Mouse (Mus musculus) G1E (cell line): ENCODE measurements around the gene Asb18. TPM values are rescaled to one million over a fixed set of nuclear protein-coding genes. Genes with fewer than 3 reads are reported as not detected.

ENCODE experiments used
- ATAC-seq: 2 replicates; pipeline ENCODE4 v1.8.0; 2016; ENCODE audit warnings: mild to moderate bottlenecking; ENCODE audit not compliant: insufficient number of reproducible peaks, poor library complexity, low FRiP score, severe bottlenecking; ENCODE audit errors: extremely low read depth
- DNase-seq: peaks from one replicate; pipeline ENCODE4 v3.0.0; 2012; ENCODE audit warnings: low spot score
- H3K27me3 ChIP-seq: 2 replicates; pipeline ENCODE4 v1.6.1; 2012; ENCODE audit warnings: mild to moderate bottlenecking, low read length, inconsistent platforms; ENCODE audit not compliant: insufficient read depth
- H3K36me3 ChIP-seq: replicated peaks from 2 replicates; pipeline ENCODE3; 2012; ENCODE audit warnings: mild to moderate bottlenecking, inconsistent platforms
- H3K4me1 ChIP-seq: 2 replicates; pipeline ENCODE4 v1.6.1; 2012; ENCODE audit warnings: low read depth, low read length, inconsistent platforms, mixed read lengths; ENCODE audit not compliant: insufficient read depth
- H3K4me3 ChIP-seq: 2 replicates; pipeline ENCODE4 v1.5.1; 2012; ENCODE audit warnings: low read depth, mild to moderate bottlenecking, inconsistent platforms, low read length, moderate library complexity, mixed read lengths
- H3K9me3 ChIP-seq: replicated peaks from 2 replicates; pipeline ENCODE4 v1.6.1; 2012; ENCODE audit warnings: inconsistent platforms
- CTCF ChIP-seq: IDR thresholded peaks from 2 replicates; pipeline ENCODE4 v1.5.1; 2012; ENCODE audit warnings: low read depth, low read length, inconsistent platforms, mixed read lengths
- GATA1 ChIP-seq: IDR thresholded peaks from 2 replicates; pipeline ENCODE4 v1.6.1; 2012; ENCODE audit warnings: borderline replicate concordance, low read length, inconsistent platforms, mixed read lengths
- GATA2 ChIP-seq: IDR thresholded peaks from 2 replicates; pipeline ENCODE4 v1.6.1; 2012; ENCODE audit warnings: low read depth, low read length, inconsistent platforms, borderline replicate concordance
- POLR2AphosphoS5 ChIP-seq: IDR thresholded peaks from 2 replicates; pipeline ENCODE4 v1.6.1; 2012; ENCODE audit warnings: low read depth, low read length, inconsistent platforms; ENCODE audit not compliant: insufficient replicate concordance
- TAL1 ChIP-seq: conservative IDR thresholded peaks from 2 replicates; pipeline ENCODE4 v1.6.1; 2012; ENCODE audit warnings: low read depth, low read length, inconsistent platforms, mixed read lengths
- polyA plus RNA-seq: library from polyadenylated mRNA; stranded (reverse); fragments of >175 nt; gene quantifications from 2 replicates; pipeline ENCODE4 v1.2.3, GENCODE M21; 2012
- total RNA-seq, 2 experiments: library from RNA; stranded (forward) in 1 of 2; stranded (reverse) in 1 of 2; fragments of 200-1000 nt in 1 of 2; fragments of >200 nt in 1 of 2; fragmentation: Nextera tagmentation in 1 of 2; gene quantifications; 2 replicates each; pipeline ENCODE4 v1.2.3; 2014 to 2017

Asb18 gene
- total and polyA plus RNA-seq, 3 experiments, result 0.05 TPM; not detected in 2

GRCm38 (mm10) chr1:90028305-90028704, 13.8 kb upstream of the Asb18 start:
- H3K4me1 ChIP-seq, result no peaks in the 10 kb centered on the region
- TF ChIP-seq GATA1, result no peak
- TF ChIP-seq CTCF, result no peak
- TF ChIP-seq GATA2, result no peak
- TF ChIP-seq TAL1, result no peak
- no peak for TF ChIP-seq POLR2AphosphoS5
- H3K9me3 ChIP-seq, result peaks cover 84% of the 10 kb centered on the region
- DNase-seq, result no peak
- H3K27me3 ChIP-seq, result no peaks in the 10 kb centered on the region
- no peak for ATAC-seq
- no peak overlapping the region for H3K4me3 ChIP-seq
- no peaks in the 10 kb centered on the region for H3K36me3 ChIP-seq

- H3K4me3 ChIP-seq, result no peak overlapping the region
- TF ChIP-seq GATA2 (no peak), TAL1 (no peak), CTCF (no peak), POLR2AphosphoS5 (no peak), GATA1 (no peak)
- DNase-seq, result no peak
- H3K4me1 ChIP-seq, result no peaks in the 10 kb centered on the region
- H3K36me3 ChIP-seq, result no peaks in the 10 kb centered on the region
- no peaks in the 10 kb centered on the region for H3K27me3 ChIP-seq
- H3K9me3 ChIP-seq, result peaks cover 88% of the 10 kb centered on the region
- ATAC-seq, result no peak
These were observed 12.5 kb upstream of the Asb18 start for GRCm38 (mm10) chr1:90026945-90027344.

GRCm38 (mm10) chr1:90020336-90020735, 5.9 kb upstream of the Asb18 start:
- Histone ChIP-seq H3K4me1 (no peaks in the 10 kb centered on the region), H3K9me3 (peaks cover 83% of the 10 kb centered on the region), H3K36me3 (no peaks in the 10 kb centered on the region), H3K27me3 (no peaks in the 10 kb centered on the region), H3K4me3 (no peak overlapping the region)
- TF ChIP-seq GATA1 (no peak), CTCF (no peak), GATA2 (no peak), TAL1 (no peak), POLR2AphosphoS5 (no peak)
- DNase-seq (no peak), ATAC-seq (no peak)

- Histone ChIP-seq H3K4me3 (no peak overlapping the region), H3K4me1 (no peaks in the 10 kb centered on the region), H3K27me3 (no peaks in the 10 kb centered on the region), H3K9me3 (peaks cover 84% of the 10 kb centered on the region), H3K36me3 (no peaks in the 10 kb centered on the region)
- ATAC-seq (no peak), DNase-seq (no peak)
- no peak for TF ChIP-seq POLR2AphosphoS5
- TF ChIP-seq GATA1, result no peak
- no peak for TF ChIP-seq CTCF
- TF ChIP-seq GATA2, result no peak
- TF ChIP-seq TAL1, result no peak
These were observed 3.6 kb upstream of the Asb18 start for GRCm38 (mm10) chr1:90018071-90018470.

GRCm38 (mm10) chr1:90013273-90013672, 1.2 kb downstream of the Asb18 start:
- no peak overlapping the region for H3K4me3 ChIP-seq
- ATAC-seq (no peak), DNase-seq (no peak)
- no peaks in the 10 kb centered on the region for H3K27me3 ChIP-seq
- H3K36me3 ChIP-seq, result no peaks in the 10 kb centered on the region
- no peaks in the 10 kb centered on the region for H3K4me1 ChIP-seq
- peaks cover 92% of the 10 kb centered on the region for H3K9me3 ChIP-seq
- no peak for TF ChIP-seq POLR2AphosphoS5
- TF ChIP-seq CTCF, result 0 out of 2 replicates have a peak, but pooled peaks have one; percentile 4

- peaks cover 93% of the 10 kb centered on the region for H3K9me3 ChIP-seq
- no peak overlapping the region for H3K4me3 ChIP-seq
- ATAC-seq (no peak), DNase-seq (no peak)
- no peaks in the 10 kb centered on the region for H3K36me3 ChIP-seq
- H3K27me3 ChIP-seq, result no peaks in the 10 kb centered on the region
- no peaks in the 10 kb centered on the region for H3K4me1 ChIP-seq
- TF ChIP-seq GATA1 (no peak), CTCF (no peak)
These were observed 1.6 kb downstream of the Asb18 start for GRCm38 (mm10) chr1:90012850-90013249.

GRCm38 (mm10) chr1:90012168-90012567, 2.3 kb downstream of the Asb18 start:
- no peak for ATAC-seq
- Histone ChIP-seq H3K4me1 (no peaks in the 10 kb centered on the region), H3K27me3 (no peaks in the 10 kb centered on the region), H3K4me3 (no peak overlapping the region), H3K9me3 (peaks cover 91% of the 10 kb centered on the region), H3K36me3 (no peaks in the 10 kb centered on the region)
- DNase-seq, result no peak
- TF ChIP-seq CTCF, result no peak
- no peak for TF ChIP-seq TAL1
- no peak for TF ChIP-seq GATA1
- TF ChIP-seq POLR2AphosphoS5, result no peak
- no peak for TF ChIP-seq GATA2
